Mouse (Mus musculus): ENCODE data around the gene Tsga10ip. TPM values are rescaled to one million over a fixed set of nuclear protein-coding genes. Genes with fewer than 3 reads are reported as not detected.

Gene Tsga10ip
- polyA plus RNA-seq, 1 experiment from 2014 or later = not detected

GRCm38 (mm10) chr19:5425906-5426565 lies 23.7 kb upstream of the Tsga10ip start:
- Histone ChIP-seq H3K9me3 (ENCODE audit: control insufficient read depth, low read length) (no peaks in the 10 kb centered on the region), H3K9ac (replicated peaks; ENCODE audit: low read length) (peak overlapping the region; percentile 90), H3K4me2 (ENCODE audit: low read length) (peak overlapping the region; percentile 84), H3K27me3 (ENCODE audit: control insufficient read depth, insufficient read depth, low read length) (no peaks in the 10 kb centered on the region), H3K36me3 (ENCODE audit: control insufficient read depth, insufficient read depth, low read length) (peaks cover 44% of the 10 kb centered on the region), H3K4me1 (ENCODE audit: control insufficient read depth, insufficient read depth, low read length) (peaks cover 29% of the 10 kb centered on the region), H3K4me3 (replicated peaks; ENCODE audit: low read depth, low read length) (peak overlapping the region; percentile 81), H3K27ac (replicated peaks; ENCODE audit: low read depth, low read length) (peak overlapping the region; percentile 90; the same call in 1 of the 2 replicates)
- 92% methylated on average over 18 of the region's 18 CpGs for WGBS
- no peak for DNase-seq
- no peak for ATAC-seq (ENCODE audit: low FRiP score, low TSS enrichment)

DNA sequence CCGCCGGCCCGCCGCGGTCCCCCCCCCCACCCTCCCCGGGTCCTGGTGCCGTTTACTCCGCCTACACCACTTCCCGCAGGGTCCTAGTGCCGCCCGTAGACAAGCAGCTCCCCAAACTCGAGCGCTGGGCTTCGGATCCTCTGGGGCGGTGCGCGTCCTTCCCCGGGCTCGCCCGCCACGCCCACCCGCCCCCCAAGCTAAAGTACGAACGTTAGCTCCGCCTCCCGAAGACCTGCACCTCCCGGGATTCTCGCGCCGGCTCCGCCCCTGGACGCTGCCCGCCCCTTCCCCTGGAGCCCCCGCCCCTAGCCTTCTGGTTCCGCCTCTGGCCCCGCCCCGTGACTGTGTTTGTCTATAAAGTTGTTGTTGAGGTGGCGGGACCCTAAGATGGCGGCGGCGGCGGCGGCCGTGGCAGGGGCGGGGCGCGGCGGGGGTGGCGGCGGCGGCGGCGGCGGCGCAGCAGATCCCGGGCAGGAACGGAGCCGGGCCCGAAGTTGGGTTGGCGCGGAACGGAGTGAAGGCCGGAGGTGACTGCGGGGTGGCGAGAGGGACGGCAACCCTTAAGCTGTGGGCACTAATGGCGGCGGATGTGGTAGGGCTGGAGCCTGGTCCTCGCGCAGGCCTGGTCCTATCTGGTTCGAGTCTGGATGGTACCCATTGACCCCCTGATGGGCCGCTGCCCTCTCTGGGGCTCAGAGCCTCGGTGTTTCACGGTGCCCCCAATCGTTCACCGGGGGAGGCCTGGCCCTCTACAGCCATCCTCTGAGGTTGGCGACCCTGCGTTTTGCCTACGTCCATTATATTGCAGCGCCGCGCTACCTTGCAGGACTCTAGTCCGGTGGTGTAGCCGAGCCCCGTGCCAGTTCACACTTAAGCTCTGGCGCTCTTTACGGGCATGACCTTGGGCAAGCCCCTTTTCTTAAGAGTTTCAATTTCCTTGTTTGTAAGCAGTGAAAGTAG lies 22.7 kb upstream of the Tsga10ip start, which contains the start of the genes Drap1 and AI837181:
Drap1 (minus strand) TSS at position 198 of the 960 bp plus-strand sequence.
AI837181 (plus strand) TSS at position 363 of the 960 bp plus-strand sequence.
- H3K9me3 ChIP-seq (ENCODE audit: control insufficient read depth, low read length) = no peaks in the 10 kb centered on the region
- peak within 1 kb of the TSS; percentile 90 for H3K27ac ChIP-seq (replicated peaks; ENCODE audit: low read depth, low read length)
- ATAC-seq (ENCODE audit: low FRiP score, low TSS enrichment) = peak; percentile 91
- DNase-seq = peak; percentile 99
- no peaks in the 10 kb centered on the region for H3K27me3 ChIP-seq (ENCODE audit: control insufficient read depth, insufficient read depth, low read length)
- peak within 1 kb of the TSS; percentile 88 for H3K4me2 ChIP-seq (ENCODE audit: low read length)
- H3K36me3 ChIP-seq (ENCODE audit: control insufficient read depth, insufficient read depth, low read length) = peaks cover 54% of the 10 kb centered on the region
- H3K4me3 ChIP-seq (replicated peaks; ENCODE audit: low read depth, low read length) = peak within 1 kb of the TSS; percentile 81
- H3K9ac ChIP-seq (replicated peaks; ENCODE audit: low read length) = peak within 1 kb of the TSS; percentile 90
- WGBS = under 1% methylated on average over 82 of the region's 87 CpGs
- peaks cover 29% of the 10 kb centered on the region for H3K4me1 ChIP-seq (ENCODE audit: control insufficient read depth, insufficient read depth, low read length)

GRCm38 (mm10) chr19:5424092-5424781 lies 21.9 kb upstream of the Tsga10ip start:
- peak overlapping the region; percentile 86 for H3K27ac ChIP-seq (replicated peaks; ENCODE audit: low read depth, low read length)
- DNase-seq (peak; percentile 81), ATAC-seq (ENCODE audit: low FRiP score, low TSS enrichment) (peak; percentile 64)
- no peaks in the 10 kb centered on the region for H3K27me3 ChIP-seq (ENCODE audit: control insufficient read depth, insufficient read depth, low read length)
- WGBS = under 1% methylated on average over 47 of the region's 48 CpGs
- peaks cover 56% of the 10 kb centered on the region for H3K36me3 ChIP-seq (ENCODE audit: control insufficient read depth, insufficient read depth, low read length)
- H3K4me2 ChIP-seq (ENCODE audit: low read length) = peak overlapping the region; percentile 88
- H3K9me3 ChIP-seq (ENCODE audit: control insufficient read depth, low read length) = no peaks in the 10 kb centered on the region
- peaks cover 29% of the 10 kb centered on the region for H3K4me1 ChIP-seq (ENCODE audit: control insufficient read depth, insufficient read depth, low read length)
- H3K9ac ChIP-seq (replicated peaks; ENCODE audit: low read length) = peak overlapping the region; percentile 77
- H3K4me3 ChIP-seq (replicated peaks; ENCODE audit: low read depth, low read length) = peak overlapping the region; percentile 81

DNA sequence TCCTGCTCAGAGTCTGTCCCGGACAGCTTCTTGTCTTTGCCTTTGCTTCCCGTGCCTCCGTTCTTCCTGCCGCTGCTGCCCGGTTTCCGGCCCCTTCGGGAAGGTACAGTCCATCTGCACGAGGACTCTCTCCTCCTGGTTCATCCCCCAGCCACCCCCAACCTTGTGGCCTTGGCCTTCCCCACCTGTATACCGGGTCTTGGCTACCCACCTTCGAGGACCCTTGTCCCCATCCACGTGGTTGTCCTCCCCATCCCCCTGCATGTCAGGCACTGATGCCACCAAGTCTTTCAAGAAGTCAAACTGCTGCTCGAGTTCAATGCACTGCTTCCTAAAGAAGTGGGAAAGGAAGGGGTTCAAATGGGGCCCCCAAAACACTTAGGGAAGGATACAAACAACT lies 21.2 kb upstream of the Tsga10ip start:
- H3K9ac ChIP-seq (replicated peaks; ENCODE audit: low read length) = peak overlapping the region; percentile 77
- 66% methylated on average over 12 of the region's 12 CpGs for WGBS
- no peaks in the 10 kb centered on the region for H3K9me3 ChIP-seq (ENCODE audit: control insufficient read depth, low read length)
- peaks cover 29% of the 10 kb centered on the region for H3K4me1 ChIP-seq (ENCODE audit: control insufficient read depth, insufficient read depth, low read length)
- H3K4me2 ChIP-seq (ENCODE audit: low read length) = peak overlapping the region; percentile 88
- peaks cover 58% of the 10 kb centered on the region for H3K36me3 ChIP-seq (ENCODE audit: control insufficient read depth, insufficient read depth, low read length)
- H3K27ac ChIP-seq (replicated peaks; ENCODE audit: low read depth, low read length) = no peak overlapping the region
- no peaks in the 10 kb centered on the region for H3K27me3 ChIP-seq (ENCODE audit: control insufficient read depth, insufficient read depth, low read length)
- ATAC-seq (ENCODE audit: low FRiP score, low TSS enrichment) (no peak), DNase-seq (no peak)
- peak overlapping the region; percentile 81 for H3K4me3 ChIP-seq (replicated peaks; ENCODE audit: low read depth, low read length)

GRCm38 (mm10) chr19:5422895-5423443 lies 20.6 kb upstream of the Tsga10ip start:
- H3K27ac ChIP-seq (replicated peaks; ENCODE audit: low read depth, low read length) = no peak overlapping the region
- no peak overlapping the region; the same call in 1 of the 2 replicates for H3K9ac ChIP-seq (replicated peaks; ENCODE audit: low read length)
- H3K36me3 ChIP-seq (ENCODE audit: control insufficient read depth, insufficient read depth, low read length) = peaks cover 59% of the 10 kb centered on the region
- ATAC-seq (ENCODE audit: low FRiP score, low TSS enrichment) (no peak), DNase-seq (no peak)
- H3K4me1 ChIP-seq (ENCODE audit: control insufficient read depth, insufficient read depth, low read length) = peaks cover 29% of the 10 kb centered on the region
- 65% methylated on average over 9 of the region's 9 CpGs for WGBS
- no peaks in the 10 kb centered on the region for H3K27me3 ChIP-seq (ENCODE audit: control insufficient read depth, insufficient read depth, low read length)
- no peaks in the 10 kb centered on the region for H3K9me3 ChIP-seq (ENCODE audit: control insufficient read depth, low read length)
- H3K4me3 ChIP-seq (replicated peaks; ENCODE audit: low read depth, low read length) = peak overlapping the region; percentile 81
- H3K4me2 ChIP-seq (ENCODE audit: low read length) = peak overlapping the region; percentile 88

DNA sequence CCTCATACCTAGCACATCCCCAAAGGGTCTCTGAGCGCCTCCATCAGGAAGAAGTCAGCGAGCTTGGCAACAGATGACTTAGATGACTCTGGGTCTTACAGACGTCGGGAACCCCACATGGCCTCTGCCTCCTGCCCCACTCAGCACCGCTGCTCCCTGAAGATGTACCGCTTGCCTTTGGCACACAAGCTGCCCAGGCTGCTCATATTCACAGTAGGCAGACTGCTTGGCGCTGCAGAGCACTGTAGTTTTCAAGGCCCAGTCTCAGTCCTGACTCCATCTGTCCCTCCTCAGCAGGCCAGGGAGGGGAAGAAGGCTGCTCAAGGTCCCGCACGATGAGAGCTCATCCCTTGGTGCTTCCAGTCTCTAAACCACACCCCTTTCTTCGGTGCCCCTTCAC lies 19.9 kb upstream of the Tsga10ip start:
- H3K4me1 ChIP-seq (ENCODE audit: control insufficient read depth, insufficient read depth, low read length) = peaks cover 29% of the 10 kb centered on the region
- no peak overlapping the region for H3K4me3 ChIP-seq (replicated peaks; ENCODE audit: low read depth, low read length)
- H3K36me3 ChIP-seq (ENCODE audit: control insufficient read depth, insufficient read depth, low read length) = peaks cover 61% of the 10 kb centered on the region
- DNase-seq (no peak), ATAC-seq (ENCODE audit: low FRiP score, low TSS enrichment) (no peak)
- 88% methylated on average over 10 of the region's 10 CpGs for WGBS
- no peaks in the 10 kb centered on the region for H3K27me3 ChIP-seq (ENCODE audit: control insufficient read depth, insufficient read depth, low read length)
- H3K27ac ChIP-seq (replicated peaks; ENCODE audit: low read depth, low read length) = no peak overlapping the region
- no peaks in the 10 kb centered on the region for H3K9me3 ChIP-seq (ENCODE audit: control insufficient read depth, low read length)
- no peak overlapping the region for H3K9ac ChIP-seq (replicated peaks; ENCODE audit: low read length)
- no peak overlapping the region for H3K4me2 ChIP-seq (ENCODE audit: low read length)

GRCm38 (mm10) chr19:5421784-5422183 lies 19.5 kb upstream of the Tsga10ip start:
- ATAC-seq (ENCODE audit: low FRiP score, low TSS enrichment) (no peak), DNase-seq (no peak)
- Histone ChIP-seq H3K9ac (replicated peaks; ENCODE audit: low read length) (no peak overlapping the region), H3K9me3 (ENCODE audit: control insufficient read depth, low read length) (no peaks in the 10 kb centered on the region), H3K4me3 (replicated peaks; ENCODE audit: low read depth, low read length) (no peak overlapping the region), H3K27me3 (ENCODE audit: control insufficient read depth, insufficient read depth, low read length) (no peaks in the 10 kb centered on the region), H3K27ac (replicated peaks; ENCODE audit: low read depth, low read length) (no peak overlapping the region), H3K4me1 (ENCODE audit: control insufficient read depth, insufficient read depth, low read length) (peaks cover 24% of the 10 kb centered on the region), H3K4me2 (ENCODE audit: low read length) (no peak overlapping the region), H3K36me3 (ENCODE audit: control insufficient read depth, insufficient read depth, low read length) (peaks cover 56% of the 10 kb centered on the region)
- 91% methylated on average over 5 of the region's 5 CpGs for WGBS

DNA sequence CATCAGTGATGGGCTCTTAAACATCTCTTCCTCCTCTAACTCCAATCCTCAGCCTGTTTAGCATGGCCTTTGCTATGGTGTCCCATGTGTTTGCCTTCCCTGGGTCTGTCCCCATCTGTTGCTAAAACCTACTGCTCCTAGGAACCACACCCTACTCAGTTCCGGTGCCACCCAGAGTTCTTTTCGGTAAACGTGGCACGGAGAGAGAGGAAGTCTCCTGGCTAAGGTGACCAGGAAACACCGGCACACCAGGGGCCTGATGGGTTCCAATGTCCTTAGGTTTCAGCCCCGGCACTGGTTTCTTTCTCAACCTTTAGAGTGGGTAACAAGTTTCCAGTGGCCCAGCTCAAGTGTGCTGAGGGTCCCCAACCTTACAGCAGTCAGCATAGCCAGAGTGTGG lies 18.3 kb upstream of the Tsga10ip start:
- DNase-seq = no peak
- Histone ChIP-seq H3K4me2 (ENCODE audit: low read length) (no peak overlapping the region), H3K4me1 (ENCODE audit: control insufficient read depth, insufficient read depth, low read length) (peaks cover 13% of the 10 kb centered on the region), H3K9ac (replicated peaks; ENCODE audit: low read length) (no peak overlapping the region), H3K9me3 (ENCODE audit: control insufficient read depth, low read length) (no peaks in the 10 kb centered on the region), H3K27me3 (ENCODE audit: control insufficient read depth, insufficient read depth, low read length) (no peaks in the 10 kb centered on the region), H3K36me3 (ENCODE audit: control insufficient read depth, insufficient read depth, low read length) (peaks cover 48% of the 10 kb centered on the region), H3K27ac (replicated peaks; ENCODE audit: low read depth, low read length) (no peak overlapping the region), H3K4me3 (replicated peaks; ENCODE audit: low read depth, low read length) (no peak overlapping the region)
- WGBS = 94% methylated on average over 6 of the region's 6 CpGs
- ATAC-seq (ENCODE audit: low FRiP score, low TSS enrichment) = no peak
